Mouse (Mus musculus) stomach, postnatal 0 days (tissue): ENCODE data around the gene Hsd17b6.

Experiments used
- CTCF ChIP-seq: IDR thresholded peaks from 2 replicates; pipeline ENCODE4 v1.5.1; 2016; ENCODE audit warnings: antibody characterized with exemption, low read depth, mild to moderate bottlenecking, moderate library complexity
- EP300 ChIP-seq: optimal IDR thresholded peaks from 2 replicates; pipeline ENCODE3; 2016; ENCODE audit warnings: antibody characterized with exemption

DNA sequence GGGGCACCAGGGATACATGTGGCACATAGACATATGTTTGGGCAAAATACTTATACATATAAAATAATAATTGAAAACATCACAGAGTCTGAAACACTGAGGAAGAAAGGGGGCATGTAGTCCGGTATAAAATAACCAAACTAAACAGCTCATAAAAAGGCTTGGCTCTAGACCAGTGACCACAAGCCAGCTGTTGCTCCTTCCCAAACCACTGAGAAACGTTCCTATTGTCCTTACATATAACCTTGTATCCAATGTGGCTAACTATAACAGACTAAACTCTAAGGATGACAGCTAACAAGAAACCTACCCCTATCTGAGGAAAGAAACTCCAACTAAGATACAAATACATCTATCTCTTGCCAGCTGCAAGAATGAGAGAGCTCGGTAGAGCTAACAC is 33.3 kb downstream of the Hsd17b6 start:
- TF ChIP-seq CTCF (no peak), EP300 (no peak)
